22 mouse cellular contexts compared by ENCODE assay signal in the genomic region with DNA sequence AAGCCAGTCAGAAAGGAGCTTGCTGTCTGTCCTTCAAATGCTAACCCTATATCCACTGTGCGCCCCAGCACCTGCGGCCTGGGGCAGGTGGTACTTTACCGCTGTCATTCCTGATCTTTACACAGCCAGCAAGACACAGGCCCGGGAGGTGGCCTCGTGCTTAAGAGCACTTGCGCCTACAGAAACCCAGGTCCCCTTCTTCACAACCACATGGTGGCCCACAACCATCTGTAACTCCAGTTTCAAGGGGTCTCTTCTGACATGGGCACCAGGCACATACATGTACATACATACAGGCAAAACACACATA. TPM values are rescaled to one million over a fixed set of nuclear protein-coding genes. Genes with fewer than 3 reads are reported as not detected.
DNase-seq lines count a peak whose midpoint lies in the region; ATAC-seq and TF ChIP-seq lines count a peak whose summit lies in the region.
"Had no signal": no experiment of that assay in that cellular context is flagged by ENCODE, and none has a peak within 500 bp of the region (broad histone marks: within the 10 kb centered on the region; RNA-seq: fewer than 3 reads in every experiment).

No protein-coding gene starts in this region.

- H3K36me3 ChIP-seq in intestine, embryonic 14.5 days (ENCODE audit: control insufficient read depth, insufficient read depth, low read length): no peaks in the 10 kb centered on the region
- no peaks in the 10 kb centered on the region for H3K36me3 ChIP-seq in liver, embryonic 14.5 days (replicated peaks; ENCODE audit: control insufficient read depth, insufficient read depth, low read depth)
- no peaks in the 10 kb centered on the region for H3K36me3 ChIP-seq in hindbrain, embryonic 13.5 days
- H3K36me3 ChIP-seq: embryonic facial prominence, embryonic 13.5 days; heart, embryonic 15.5 days; hindbrain, embryonic 15.5 days; lung, embryonic 15.5 days; midbrain, embryonic 13.5 days had no signal

- H3K4me2 ChIP-seq in intestine, embryonic 14.5 days (ENCODE audit: low read length): no peak overlapping the region
- peak overlapping the region; percentile 37; the same call in 1 of the 2 replicates for H3K4me2 ChIP-seq in liver, embryonic 14.5 days (ENCODE audit: low read depth)
- no peak overlapping the region for H3K4me2 ChIP-seq in hindbrain, embryonic 13.5 days
- H3K4me2 ChIP-seq: embryonic facial prominence, embryonic 13.5 days; forebrain, embryonic 13.5 days; heart, embryonic 15.5 days; hindbrain, embryonic 15.5 days; lung, embryonic 15.5 days; midbrain, embryonic 13.5 days had no signal

- H3K4me3 ChIP-seq in intestine, embryonic 14.5 days (ENCODE audit: low read depth, low read length): no peak overlapping the region
- no peak overlapping the region for H3K4me3 ChIP-seq in liver, embryonic 14.5 days (ENCODE audit: insufficient read depth in 1 of 2, low read depth in 2 of 2, low read length in 2 of 2)
- no peak overlapping the region for H3K4me3 ChIP-seq in hindbrain, embryonic 13.5 days
- H3K4me3 ChIP-seq: embryonic facial prominence, embryonic 13.5 days; forebrain, embryonic 13.5 days; gastrocnemius, adult 2 months; heart, embryonic 15.5 days; hindbrain, embryonic 15.5 days; lung, embryonic 15.5 days; midbrain, embryonic 13.5 days had no signal

- no peak overlapping the region for H3K9ac ChIP-seq in intestine, embryonic 14.5 days (ENCODE audit: low read length)
- peak overlapping the region; percentile 19; the same call in 1 of the 2 replicates for H3K9ac ChIP-seq in liver, embryonic 14.5 days (replicated peaks)
- no peak overlapping the region for H3K9ac ChIP-seq in hindbrain, embryonic 13.5 days
- H3K9ac ChIP-seq: embryonic facial prominence, embryonic 13.5 days; forebrain, embryonic 13.5 days; heart, embryonic 15.5 days; hindbrain, embryonic 15.5 days; lung, embryonic 15.5 days; midbrain, embryonic 13.5 days had no signal

- TF ChIP-seq EP300 in liver, embryonic 14.5 days (IDR thresholded peaks at IDR 0.05; ENCODE audit: low read depth): no peak

- ATAC-seq in intestine, embryonic 14.5 days (replicated peaks; ENCODE audit: low FRiP score, low TSS enrichment, low read depth): no peak
- no peak for ATAC-seq in liver, embryonic 14.5 days (ENCODE audit: insufficient read depth)
- ATAC-seq in hindbrain, embryonic 13.5 days (ENCODE audit: low FRiP score): no peak
- ATAC-seq: forebrain, embryonic 13.5 days; midbrain, embryonic 13.5 days had no signal

- H3K27ac ChIP-seq in intestine, embryonic 14.5 days (ENCODE audit: low read depth): peak overlapping the region; percentile 64
- H3K27ac ChIP-seq in liver, embryonic 14.5 days: peak overlapping the region; percentile 95
- no peak overlapping the region for H3K27ac ChIP-seq in hindbrain, embryonic 13.5 days
- H3K27ac ChIP-seq: embryonic facial prominence, embryonic 13.5 days; forebrain, embryonic 13.5 days; gastrocnemius, adult 2 months; heart, embryonic 15.5 days; hindbrain, embryonic 15.5 days; midbrain, embryonic 13.5 days had no signal

- DNase-seq in heart, adult 11 months: peak; percentile 83
- DNase-seq in heart, adult 8-10 months (ENCODE audit: low spot score): no peak
- peak; percentile 30 for DNase-seq in testis, postnatal 10 days (ENCODE audit: low spot score)
- DNase-seq in testis, postnatal 14 days (ENCODE audit: low spot score): no peak
- DNase-seq in intestine, embryonic 14.5 days (ENCODE audit: low spot score): no peak
- no peak for DNase-seq in liver, embryonic 14.5 days (ENCODE audit: low read depth in 3 of 3, low spot score in 3 of 3)
- no peak for DNase-seq in yolk sac, embryonic 10.5 days (ENCODE audit: low spot score)
- DNase-seq: adrenal gland, postnatal 36 days; embryo, embryonic 11 days; gastrocnemius, adult 2 months; heart, postnatal 4 days; kidney, adult 11 months; layer of hippocampus, adult 9-11 months; lung, postnatal 36 days had no signal

- WGBS in intestine, embryonic 14.5 days: 81% methylated on average over 6 of the region's 6 CpGs
- WGBS in liver, embryonic 14.5 days (ENCODE audit: insufficient replicate concordance): 70% methylated on average over 6 of the region's 6 CpGs
- 94% methylated on average over 6 of the region's 6 CpGs for WGBS in hindbrain, embryonic 13.5 days

- peaks cover 10% of the 10 kb centered on the region; the same call in 1 of the 2 replicates for H3K4me1 ChIP-seq in intestine, embryonic 14.5 days (replicated peaks; ENCODE audit: control insufficient read depth, insufficient read depth, low read length)
- peaks cover 60 to 72% of the 10 kb centered on the region in 2 experiments for H3K4me1 ChIP-seq in liver, embryonic 14.5 days (replicated peaks; ENCODE audit: control insufficient read depth in 2 of 2, insufficient read depth in 2 of 2, low read length in 1 of 2)
- peaks cover 18% of the 10 kb centered on the region for H3K4me1 ChIP-seq in hindbrain, embryonic 13.5 days (replicated peaks)

- H3K27me3 ChIP-seq in intestine, embryonic 14.5 days (replicated peaks; ENCODE audit: control insufficient read depth, insufficient read depth, low read length): no peaks in the 10 kb centered on the region
- H3K27me3 ChIP-seq in liver, embryonic 14.5 days (ENCODE audit: control insufficient read depth, insufficient read depth, low read length): no peaks in the 10 kb centered on the region
- peaks cover 35% of the 10 kb centered on the region for H3K27me3 ChIP-seq in hindbrain, embryonic 13.5 days
- H3K27me3 ChIP-seq: heart, embryonic 15.5 days; hindbrain, embryonic 15.5 days; lung, embryonic 15.5 days; megakaryocyte, embryonic 14.5 days had no signal

- no peaks in the 10 kb centered on the region for H3K9me3 ChIP-seq in intestine, embryonic 14.5 days (ENCODE audit: control insufficient read depth, low read length)
- no peaks in the 10 kb centered on the region for H3K9me3 ChIP-seq in liver, embryonic 14.5 days (ENCODE audit: control insufficient read depth, low read length)
- no peaks in the 10 kb centered on the region for H3K9me3 ChIP-seq in hindbrain, embryonic 13.5 days
- H3K9me3 ChIP-seq: embryonic facial prominence, embryonic 13.5 days; forebrain, embryonic 13.5 days; heart, embryonic 15.5 days; hindbrain, embryonic 15.5 days; lung, embryonic 15.5 days; megakaryocyte, embryonic 14.5 days; midbrain, embryonic 13.5 days had no signal

- TF ChIP-seq CTCF in liver, embryonic 14.5 days (IDR thresholded peaks at IDR 0.05; ENCODE audit: low read depth): no peak

RNA-seq across cellular contexts. Expression of a gene that starts 32.8 kb away (rescaled TPM):
- total RNA-seq in heart, adult 8-10 months (2022): 10 to 100 TPM; 23.5 to 25.4 (median 24.4) TPM
- polyA plus RNA-seq in intestine, embryonic 14.5 days (2014; fragmentation: Nextera tagmentation; extraction: Ambion mirVana): 35.1 and 36.5 TPM in 2 replicates
- polyA plus RNA-seq in liver, embryonic 14.5 days (2012; rRNA removed): 22.7 and 27.3 TPM in 2 replicates
- polyA plus RNA-seq in liver, embryonic 14.5 days (2014; fragmentation: Nextera tagmentation; extraction: Ambion mirVana): 9.9 and 11.6 TPM in 2 replicates
- 5.1 and 5.2 TPM in 2 replicates for polyA plus RNA-seq in hindbrain, embryonic 13.5 days (2015; fragmentation: Nextera tagmentation; extraction: Ambion mirVana)

Comparison
In these comparisons a context has a peak if more than half of its experiments do, and no peak if none do; other contexts are left out.
1. DNase-seq: peak in heart, adult 11 months (single experiment) and testis, postnatal 10 days (single experiment); none in heart, adult 8-10 months (single experiment), testis, postnatal 14 days (single experiment), intestine, embryonic 14.5 days (single experiment), liver, embryonic 14.5 days (0 of 3) and yolk sac, embryonic 10.5 days (single experiment).